Mouse (Mus musculus): ENCODE measurements around the gene Olfr1299.

Gene Olfr1299

GRCm38 (mm10) chr2:111661119-111661518 lies at the start of gene Olfr1299:
Olfr1299 (plus strand) TSS chr2:111661419.
- no peak for DNase-seq (ENCODE audit: low spot score in 2 of 2)

DNA sequence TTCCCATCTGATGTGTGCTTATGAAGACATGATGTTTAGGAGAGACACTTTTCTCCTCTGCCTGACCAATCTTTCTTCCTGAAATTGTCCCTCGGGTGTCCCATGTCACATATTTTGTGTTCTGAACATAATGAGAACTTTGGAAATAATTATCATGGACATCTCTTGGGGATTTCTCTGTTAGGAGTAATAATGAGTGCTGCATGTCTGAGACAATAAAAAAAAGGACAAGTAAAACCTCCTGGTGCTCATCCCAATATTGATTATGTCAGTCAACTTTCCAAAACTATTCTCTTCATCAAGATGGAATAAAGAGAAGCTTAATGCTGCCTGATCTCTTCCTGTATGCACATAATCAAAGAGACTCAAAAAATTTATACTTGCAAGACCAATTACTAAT lies 34.8 kb upstream of the Olfr1299 start, which contains the start of gene Olfr1297:
TSS of gene Olfr1297 (minus strand) at position 101 of the 400 bp plus-strand sequence.
- DNase-seq (ENCODE audit: low spot score in 2 of 2): no peak

DNA sequence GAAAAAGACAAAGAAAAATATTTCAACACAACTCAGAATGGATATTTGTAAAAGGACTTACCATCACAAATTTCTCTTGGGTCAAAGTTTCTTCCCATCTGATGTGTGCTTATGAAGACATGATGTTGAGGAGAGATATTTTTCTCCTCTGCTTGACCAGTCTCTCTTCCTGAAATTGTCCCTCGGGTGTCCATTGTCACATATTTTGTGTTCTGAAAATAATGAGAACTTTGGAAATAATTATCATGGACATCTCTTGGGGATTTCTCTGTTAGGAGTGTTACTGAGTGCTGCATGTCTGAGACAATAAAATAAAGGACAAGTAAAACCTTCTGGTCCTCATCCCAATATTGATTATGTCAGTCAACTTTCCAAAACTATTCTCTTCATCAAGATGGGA lies 12.1 kb upstream of the Olfr1299 start, which contains the start of gene Olfr1298:
TSS of gene Olfr1298 (minus strand) at position 101 of the 400 bp plus-strand sequence.
- no peak for DNase-seq (ENCODE audit: low spot score in 2 of 2)
